Mouse (Mus musculus): ENCODE data around the gene Fn1.

- TF ChIP-seq POLR2A (IDR thresholded peaks at IDR 0.05; ENCODE audit: borderline replicate concordance, control insufficient read depth, low read depth, low read length) (no peak), CTCF (IDR thresholded peaks at IDR 0.05; ENCODE audit: control insufficient read depth, insufficient read depth, low read length) (no peak)
Observed at GRCm38 (mm10) chr1:71645466-71645865, 7.5 kb downstream of the Fn1 start.

All from bone marrow, adult 2 months (tissue).